Mouse (Mus musculus): ENCODE data around the gene Zfp575. TPM values are rescaled to one million over a fixed set of nuclear protein-coding genes. Genes with fewer than 3 reads are reported as not detected.

Zfp575 gene
- polyA plus RNA-seq, 1 experiment = 6.7 TPM

DNA sequence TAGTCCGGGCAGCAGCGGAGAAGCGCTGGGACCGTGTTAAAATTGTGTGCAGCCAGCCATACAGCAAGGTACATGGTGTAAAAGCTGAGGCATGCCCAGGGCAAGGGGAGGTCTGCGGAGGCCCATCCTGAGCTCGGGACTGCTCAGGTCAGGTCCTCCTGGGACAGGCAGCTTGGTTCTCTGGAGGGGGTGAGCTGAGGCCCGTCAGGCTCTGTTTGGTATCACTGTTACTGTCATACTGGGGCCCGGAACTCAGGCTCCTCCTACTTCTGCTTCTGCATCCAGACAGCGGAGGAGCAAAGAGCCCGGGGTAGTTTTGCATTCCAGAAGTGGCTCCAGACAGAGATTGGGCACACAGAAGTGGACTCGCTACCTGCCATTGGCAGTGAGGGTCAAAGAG, 21.8 kb downstream of the Zfp575 start:
- DNase-seq (ENCODE audit: extremely low spot score in 1 of 2, low spot score in 1 of 2) = no peak

DNA sequence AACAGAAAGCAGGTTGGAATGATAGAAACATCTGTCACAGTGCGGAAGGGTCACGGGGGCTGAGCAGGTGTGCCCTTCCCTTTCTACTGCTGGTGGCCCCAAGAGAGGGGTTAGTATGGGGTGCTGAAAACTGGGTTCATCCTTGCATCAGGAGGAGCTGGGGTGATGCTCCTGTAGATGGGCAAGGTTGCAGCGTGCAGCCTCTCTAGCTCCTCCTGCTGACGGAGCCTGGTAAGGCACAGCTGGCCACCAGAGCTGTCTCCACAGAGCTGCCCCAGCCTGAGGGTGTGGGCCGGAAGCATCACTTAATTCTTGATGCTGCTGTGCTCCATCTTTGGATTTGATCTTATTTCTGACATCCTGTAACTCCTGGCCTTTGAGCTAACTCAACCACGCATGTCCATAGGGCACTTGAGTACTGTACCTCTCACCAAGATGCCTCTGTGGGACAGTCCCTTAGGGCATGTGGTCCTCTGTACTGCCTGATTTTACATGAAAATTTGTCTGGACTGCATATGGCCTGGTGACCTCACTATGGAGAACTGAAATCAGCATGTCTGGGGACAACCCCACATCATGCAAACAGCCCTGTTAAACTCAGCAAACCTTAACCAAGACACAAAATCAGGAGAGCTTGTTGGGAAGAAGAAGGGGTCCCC, 22.7 kb downstream of the Zfp575 start:
- peak in 1 of 2 experiments; percentile 82 for DNase-seq (ENCODE audit: extremely low spot score in 1 of 2, low spot score in 1 of 2)

GRCm38 (mm10) chr7:24563837-24564206, 23.6 kb downstream of the Zfp575 start:
- DNase-seq (ENCODE audit: extremely low spot score in 1 of 2, low spot score in 1 of 2) = no peak

DNA sequence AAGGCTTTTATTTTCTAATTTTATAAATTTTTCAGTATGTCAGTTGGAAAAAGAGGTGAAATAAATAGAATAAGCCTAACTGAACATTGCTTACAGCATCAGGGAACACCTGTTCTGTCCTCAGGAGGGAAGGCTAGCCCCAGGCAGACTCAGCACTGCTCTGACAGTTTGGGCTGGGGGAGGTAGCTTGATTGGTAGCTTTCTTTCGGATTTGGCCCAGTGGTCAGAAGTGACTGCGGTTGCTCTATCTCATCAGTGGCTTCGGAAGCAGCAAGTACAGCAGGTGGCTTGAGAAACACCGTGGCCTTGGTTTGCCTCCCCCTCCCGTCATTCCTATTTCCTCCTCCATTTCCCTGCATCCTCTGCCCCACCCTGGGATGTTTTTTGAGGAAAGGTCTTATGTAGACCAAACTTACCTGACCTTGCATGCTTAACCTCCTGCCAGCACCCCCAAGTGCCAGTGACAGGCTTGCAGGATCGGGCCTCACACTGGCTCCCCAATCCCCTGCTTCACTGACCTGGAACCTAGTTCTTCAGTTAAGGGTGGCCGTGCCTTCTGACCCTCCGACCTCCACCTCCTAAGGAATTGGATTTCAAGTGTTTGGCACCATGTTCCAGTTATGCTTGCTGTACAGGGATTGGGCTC, 24.1 kb downstream of the Zfp575 start:
- DNase-seq (ENCODE audit: extremely low spot score in 1 of 2, low spot score in 1 of 2) = no peak

DNA sequence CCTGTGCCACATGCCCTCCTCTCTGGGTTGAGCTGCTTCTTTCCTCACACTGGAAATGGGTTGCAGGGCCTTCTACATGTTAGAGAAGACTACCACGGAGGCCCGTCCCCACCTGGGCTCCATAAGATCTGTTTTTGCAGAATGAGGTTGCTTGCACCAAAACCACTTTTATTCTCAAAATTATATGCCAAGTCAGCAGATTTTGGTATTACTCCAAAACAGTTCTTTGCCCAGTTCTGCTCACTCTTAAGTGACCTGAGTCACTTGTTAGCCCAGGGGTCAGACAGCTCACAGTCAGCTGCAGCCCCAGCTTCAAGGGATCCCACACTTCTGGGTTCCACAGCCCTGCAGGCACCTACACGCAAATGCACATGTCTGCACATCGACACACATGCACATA, 26.0 kb downstream of the Zfp575 start:
- no peak for DNase-seq (ENCODE audit: extremely low spot score in 1 of 2, low spot score in 1 of 2)

- DNase-seq (ENCODE audit: extremely low spot score in 1 of 2, low spot score in 1 of 2) = no peak
Observed at GRCm38 (mm10) chr7:24555786-24556185, 31.7 kb downstream of the Zfp575 start.

- DNase-seq (ENCODE audit: extremely low spot score in 1 of 2, low spot score in 1 of 2) = no peak
Observed at GRCm38 (mm10) chr7:24551985-24552759, 35.3 kb downstream of the Zfp575 start.

- DNase-seq (ENCODE audit: extremely low spot score in 1 of 2, low spot score in 1 of 2) = no peak
Observed at GRCm38 (mm10) chr7:24547534-24548036, 39.9 kb downstream of the Zfp575 start.

GRCm38 (mm10) chr7:24546634-24547389, 40.6 kb downstream of the Zfp575 start:
- peak; percentile 99 for DNase-seq (ENCODE audit: extremely low spot score in 1 of 2, low spot score in 1 of 2)

DNA sequence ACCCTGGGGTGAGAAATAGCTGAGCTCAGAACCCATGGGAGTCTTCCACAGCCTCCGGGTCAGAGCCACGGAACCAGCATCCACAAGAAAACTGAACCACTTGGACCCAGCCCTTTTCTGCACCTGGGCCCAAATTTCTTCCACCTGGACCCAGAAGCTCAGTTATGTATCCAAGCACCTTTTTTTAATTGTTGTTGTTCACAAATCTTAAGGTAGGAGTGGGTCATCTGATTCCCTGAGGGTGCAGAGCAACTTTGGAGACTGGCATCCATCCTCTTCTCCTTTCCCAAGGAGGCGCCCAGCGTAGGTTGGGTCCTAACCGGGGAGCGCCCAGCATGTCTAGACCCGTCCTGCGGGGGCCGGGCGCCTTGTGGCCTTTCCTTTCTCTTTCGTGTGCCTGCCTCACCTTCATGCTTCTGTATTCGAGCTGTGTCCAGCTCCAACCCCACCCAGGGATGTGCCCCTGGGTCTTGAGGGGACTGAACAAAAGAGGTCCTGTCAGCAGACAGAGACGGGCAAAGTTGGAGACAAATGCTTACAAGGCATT, 41.3 kb downstream of the Zfp575 start, which contains the start of the genes Pinlyp and Xrcc1:
Gene Pinlyp, minus strand, starts transcription at position 51 of the 547 bp plus-strand sequence.
Gene Xrcc1, plus strand, starts transcription at position 222 of the 547 bp plus-strand sequence.
- no peak for DNase-seq (ENCODE audit: extremely low spot score in 1 of 2, low spot score in 1 of 2)

DNA sequence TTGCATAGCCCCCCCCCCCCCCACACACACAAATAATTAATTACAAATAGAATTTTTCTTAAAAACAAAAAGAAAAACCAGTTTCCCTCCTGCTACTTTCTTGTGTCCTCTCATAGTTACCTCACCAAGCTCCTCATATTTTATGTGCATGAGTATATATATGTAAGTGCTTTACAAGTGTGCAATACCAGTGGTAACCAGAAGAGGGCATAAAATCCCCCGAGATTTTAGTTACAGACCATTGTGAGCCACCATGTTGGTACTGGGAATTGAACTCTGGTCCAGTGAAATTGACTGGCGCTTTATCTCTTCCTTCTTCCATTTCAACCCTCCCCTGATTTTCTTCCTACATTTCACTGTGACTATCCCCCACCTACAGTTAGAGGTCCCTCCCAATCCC, 42.9 kb downstream of the Zfp575 start:
- no peak for DNase-seq (ENCODE audit: extremely low spot score in 1 of 2, low spot score in 1 of 2)

- DNase-seq (ENCODE audit: extremely low spot score in 1 of 2, low spot score in 1 of 2) = no peak
Observed at GRCm38 (mm10) chr7:24539686-24540085, 47.8 kb downstream of the Zfp575 start.

DNA sequence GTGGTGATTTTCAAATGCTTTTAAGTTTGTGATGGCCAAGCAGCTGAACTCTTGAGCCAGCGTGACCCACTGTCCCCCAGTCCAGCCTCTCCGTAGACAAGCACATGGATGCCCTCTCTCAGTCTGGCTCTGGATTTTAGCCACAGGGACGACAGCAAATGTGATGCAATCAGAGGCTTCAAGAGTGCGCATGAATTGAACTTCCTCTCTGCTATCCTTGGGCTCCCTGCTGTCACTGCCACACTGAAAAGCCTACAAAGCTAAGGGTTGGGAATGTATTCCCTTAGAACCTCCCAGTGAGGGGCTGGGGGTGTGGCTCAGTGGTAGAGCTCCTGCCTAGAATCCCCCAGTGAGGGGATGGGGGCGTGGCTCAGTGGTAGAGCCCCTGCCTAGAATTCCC, 48.7 kb downstream of the Zfp575 start:
- DNase-seq (ENCODE audit: extremely low spot score in 1 of 2, low spot score in 1 of 2) = no peak

GRCm38 (mm10) chr7:24538154-24538553, 49.3 kb downstream of the Zfp575 start:
- peak in 1 of 2 experiments; percentile 64 for DNase-seq (ENCODE audit: extremely low spot score in 1 of 2, low spot score in 1 of 2)

- DNase-seq (ENCODE audit: extremely low spot score in 1 of 2, low spot score in 1 of 2) = no peak
Observed at GRCm38 (mm10) chr7:24537591-24537990, 49.9 kb downstream of the Zfp575 start.

GRCm38 (mm10) chr7:24537081-24537480, 50.4 kb downstream of the Zfp575 start:
- DNase-seq (ENCODE audit: extremely low spot score in 1 of 2, low spot score in 1 of 2) = no peak

DNA sequence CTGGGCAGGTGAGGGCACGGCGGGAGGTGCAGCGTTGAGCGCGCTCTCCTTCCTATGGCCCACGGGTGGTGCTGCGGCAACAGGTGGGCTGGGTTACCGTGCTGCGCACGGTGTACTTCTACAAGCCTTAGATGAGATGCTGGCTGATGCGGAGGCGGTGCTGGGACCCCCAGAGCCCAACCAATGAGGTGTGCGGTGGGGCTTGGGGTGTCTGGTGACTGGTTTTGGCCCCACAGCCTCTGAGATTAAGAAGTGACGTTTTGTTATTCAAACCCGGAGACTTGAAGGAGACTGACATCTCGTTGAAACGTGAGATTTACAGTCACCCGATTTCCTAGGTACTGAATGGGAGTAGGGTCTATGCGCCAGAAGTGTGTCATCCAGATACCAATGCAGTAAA, 53.1 kb downstream of the Zfp575 start:
- no peak for DNase-seq (ENCODE audit: extremely low spot score in 1 of 2, low spot score in 1 of 2)
